Mouse (Mus musculus): ENCODE data around the gene Arid5b.

GRCm38 (mm10) chr10:68095136-68095535 lies 183.4 kb downstream of the Arid5b start:
- TF ChIP-seq CTCF (conservative IDR thresholded peaks at IDR 0.05; ENCODE audit: low read length): no peak
- TF ChIP-seq NANOG (IDR thresholded peaks at IDR 0.05; ENCODE audit: borderline replicate concordance, low read length): no peak
- no peak for TF ChIP-seq POU5F1 (IDR thresholded peaks at IDR 0.05; ENCODE audit: borderline replicate concordance, low read length)

Data from E14TG2a.4 (cell line).